In the genomic region with DNA sequence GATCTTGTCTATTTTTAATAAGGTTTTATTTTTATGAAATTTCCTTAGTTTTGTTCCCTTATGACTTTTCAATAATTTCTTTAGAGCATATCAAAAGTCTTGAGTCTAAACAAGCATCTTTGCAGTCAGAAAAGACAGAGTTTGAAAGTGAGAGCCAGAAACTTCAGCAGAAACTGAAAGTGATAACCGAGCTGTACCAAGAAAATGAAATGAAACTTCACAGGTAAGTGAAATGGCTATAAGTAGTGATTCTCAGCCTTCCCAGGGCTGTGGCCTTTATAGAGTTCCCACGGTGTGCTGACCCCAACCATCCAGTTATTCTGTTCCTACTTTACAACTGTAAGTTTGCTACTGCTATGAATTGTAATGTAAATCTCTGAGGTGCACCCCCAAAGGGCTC, we compare ENCODE assay signal across 22 mouse cellular contexts. TPM values are rescaled to one million over a fixed set of nuclear protein-coding genes. Genes with fewer than 3 reads are reported as not detected.
DNase-seq lines count a peak whose midpoint lies in the region; ATAC-seq lines count a peak whose summit lies in the region.
"Had no signal": no experiment of that assay in that cellular context is flagged by ENCODE, and none has a peak within 500 bp of the region (broad histone marks: within the 10 kb centered on the region; RNA-seq: fewer than 3 reads in every experiment).

No protein-coding gene starts in this region.

- peak; percentile 66 for ATAC-seq in CD4-positive, CD25-positive, alpha-beta regulatory T cell, adult 4 months
- ATAC-seq in heart, embryonic 12.5 days (ENCODE audit: insufficient number of reproducible peaks, low FRiP score) = no peak
- ATAC-seq: forebrain, embryonic 13.5 days; forebrain, embryonic 16.5 days; intestine, embryonic 16.5 days had no signal

- no peak overlapping the region for H3K4me3 ChIP-seq in heart, embryonic 12.5 days
- H3K4me3 ChIP-seq: forebrain, embryonic 10.5 days; forebrain, embryonic 13.5 days; heart, adult 2 months; heart, embryonic 10.5 days; hindbrain, embryonic 12.5 days; hindbrain, embryonic 15.5 days had no signal

- H3K9me3 ChIP-seq in heart, embryonic 12.5 days (replicated peaks) = no peaks in the 10 kb centered on the region
- H3K9me3 ChIP-seq: forebrain, embryonic 10.5 days; forebrain, embryonic 13.5 days; heart, embryonic 10.5 days; hindbrain, embryonic 12.5 days; hindbrain, embryonic 15.5 days had no signal

- H3K27ac ChIP-seq in heart, embryonic 12.5 days (ENCODE audit: poor library complexity, severe bottlenecking) = no peak overlapping the region
- H3K27ac ChIP-seq: forebrain, embryonic 10.5 days; forebrain, embryonic 13.5 days; heart, adult 2 months; heart, embryonic 10.5 days; hindbrain, embryonic 12.5 days; hindbrain, embryonic 15.5 days had no signal

- DNase-seq in A20 (ENCODE audit: low read depth, low spot score) = peak; percentile 53
- peak; percentile 40 for DNase-seq in induced T-regulatory cell, adult 2 months (ENCODE audit: low read depth)
- no peak for DNase-seq in adrenal gland, postnatal 10 days
- DNase-seq in urinary bladder, adult 2 months (ENCODE audit: low spot score) = no peak
- DNase-seq: adrenal gland, adult 8-10 months; adrenal gland, postnatal 36 days; B cell, adult 2 months; cerebellum, adult 18-20 months; cerebellum, adult 9-10 months; cerebellum, postnatal 14 days; gastrocnemius, postnatal 10 days; gastrocnemius, postnatal 36 days; heart, adult 2 months had no signal

- H3K27me3 ChIP-seq in heart, embryonic 12.5 days (replicated peaks) = no peaks in the 10 kb centered on the region
- H3K27me3 ChIP-seq: forebrain, embryonic 13.5 days; hindbrain, embryonic 12.5 days; hindbrain, embryonic 15.5 days had no signal

- H3K4me1 ChIP-seq in heart, embryonic 12.5 days (replicated peaks) = no peaks in the 10 kb centered on the region
- H3K4me1 ChIP-seq: forebrain, embryonic 10.5 days; forebrain, embryonic 13.5 days; heart, embryonic 10.5 days; hindbrain, embryonic 12.5 days; hindbrain, embryonic 15.5 days had no signal

- whole genome bisulfite sequencing in heart, embryonic 12.5 days = 91% methylated on average over 2 of the region's 2 CpGs

- no peak overlapping the region for H3K4me2 ChIP-seq in heart, embryonic 12.5 days
- H3K4me2 ChIP-seq: forebrain, embryonic 13.5 days; hindbrain, embryonic 12.5 days; hindbrain, embryonic 15.5 days had no signal

- peaks cover 69% of the 10 kb centered on the region for H3K36me3 ChIP-seq in heart, embryonic 12.5 days

- H3K9ac ChIP-seq in heart, embryonic 12.5 days = no peak overlapping the region
- H3K9ac ChIP-seq: forebrain, embryonic 13.5 days; hindbrain, embryonic 12.5 days; hindbrain, embryonic 15.5 days had no signal

RNA-seq across cellular contexts. Expression of a gene that starts 56.7 kb away (rescaled TPM):
- 10 to 100 TPM; 13.9 to 19.5 TPM for polyA plus RNA-seq in CD4-positive, CD25-positive, alpha-beta regulatory T cell, adult 4 months (2017; shearing (Covaris generic))
- 5.5 and 7.2 TPM in 2 replicates for polyA plus RNA-seq in heart, embryonic 12.5 days (2016; fragmentation: Nextera tagmentation; extraction: Ambion mirVana)
- 10 to 100 TPM; 21.1 to 22.0 TPM for total RNA-seq in adrenal gland, postnatal 10 days (2021)
- polyA plus RNA-seq in urinary bladder, adult 2 months (2012; rRNA removed) = 14.9 and 17.8 TPM in 2 replicates

Comparison
In these comparisons a context has a peak if more than half of its experiments do, and no peak if none do; other contexts are left out.
1. DNase-seq: peak in A20 (single experiment) and induced T-regulatory cell, adult 2 months (single experiment); none in adrenal gland, postnatal 10 days (single experiment) and urinary bladder, adult 2 months (single experiment).